Mouse (Mus musculus) left cerebral cortex, adult 18-20 months (tissue): ENCODE measurements at regions not wholly inside any gene's neighbourhood (a gene's known extent, or its start where the extent isn't known, plus 50 kb on each side); places are given as distances from the start of the nearest gene placed in this dataset.
"Not testable (repeated sequence)": the region's sequence is repeated elsewhere in the genome, so short reads cannot be mapped to it uniquely, and the experiment has no call there.

Source experiments
- DNase-seq, 2 experiments: peaks; one replicate each; pipeline ENCODE4 v3.0.0; 2021 to 2022; ENCODE audit warnings: low spot score in 2 of 2, mixed read lengths in 1 of 2

- DNase-seq, result no peak
These were observed 56.9 kb upstream of the Prdm9 start for GRCm38 (mm10) chr17:15620746-15621694.

GRCm38 (mm10) chr17:15622913-15623312 lies 58.8 kb upstream of the Prdm9 start:
- peak in 1 of 2 experiments; percentile 5 for DNase-seq

GRCm38 (mm10) chr17:15630792-15631191 lies 66.6 kb upstream of the Prdm9 start:
- DNase-seq, result no peak

GRCm38 (mm10) chr17:15631626-15632025 lies 67.5 kb upstream of the Prdm9 start:
- DNase-seq, result no peak

GRCm38 (mm10) chr17:15632090-15632489 lies 67.9 kb upstream of the Prdm9 start:
- DNase-seq, result no peak

- DNase-seq, result not testable (repeated sequence)
These were observed 65.5 kb upstream of the Chd1 start for GRCm38 (mm10) chr17:15639111-15639865.

- DNase-seq, result no peak
These were observed 64.0 kb upstream of the Chd1 start for GRCm38 (mm10) chr17:15640776-15641175.

GRCm38 (mm10) chr17:15641764-15642163 lies 63.0 kb upstream of the Chd1 start:
- no peak for DNase-seq

GRCm38 (mm10) chr17:15646768-15647167 lies 58.0 kb upstream of the Chd1 start:
- DNase-seq, result no peak

GRCm38 (mm10) chr17:15650089-15650742 lies 54.6 kb upstream of the Chd1 start:
- DNase-seq, result no peak

GRCm38 (mm10) chr17:15651869-15652268 lies 52.9 kb upstream of the Chd1 start:
- DNase-seq, result no peak
